Mouse (Mus musculus): ENCODE measurements around the gene Plbd2. TPM values are rescaled to one million over a fixed set of nuclear protein-coding genes. Genes with fewer than 3 reads are reported as not detected.

Plbd2 gene
- total and polyA plus RNA-seq, 2 experiments from 2014 or later: 35.2 to 53.9 TPM

DNA sequence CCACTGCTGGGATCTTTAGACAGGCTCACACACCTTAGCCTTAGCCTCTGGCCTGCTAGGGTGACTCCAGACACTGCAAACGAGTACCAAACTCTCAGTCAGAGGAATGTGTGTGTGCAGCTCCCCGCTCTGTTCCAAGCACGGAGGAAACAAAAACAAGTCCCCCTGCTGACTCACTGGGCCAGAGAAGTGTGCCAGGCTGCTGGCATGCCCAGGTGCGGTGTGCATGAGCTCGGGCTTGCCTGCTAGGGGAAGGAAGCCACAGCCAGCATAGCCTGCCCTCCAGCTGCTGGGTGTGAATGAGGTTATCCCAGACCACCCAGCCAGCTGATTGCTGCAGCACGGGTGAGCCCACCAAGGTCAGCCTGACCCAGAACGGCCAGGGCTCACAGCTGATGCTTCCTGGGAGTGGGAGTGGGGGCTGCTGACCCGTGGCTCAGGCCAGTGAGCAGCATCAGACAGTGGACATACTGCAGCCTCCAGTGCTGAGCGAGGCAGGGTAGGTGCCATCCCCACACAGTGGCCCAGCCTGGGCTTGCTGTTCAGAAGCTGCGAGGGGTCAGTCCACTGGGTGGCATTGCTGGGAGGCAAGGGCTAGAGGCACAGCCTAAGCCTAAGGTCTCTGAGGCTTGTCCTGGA, 8.2 kb downstream of the Plbd2 start:
- DNase-seq (ENCODE audit: low spot score) (no peak), ATAC-seq (no peak)
- Histone ChIP-seq H3K4me2 (ENCODE audit: low read depth, low read length) (no peak overlapping the region), H3K4me1 (ENCODE audit: insufficient read depth, low read length) (no peaks in the 10 kb centered on the region), H3K36me3 (ENCODE audit: insufficient read depth, low read length) (0 out of 2 replicates have a peak, but pooled peaks cover 6% of the 10 kb centered on the region), H3K9ac (replicated peaks; ENCODE audit: low read length) (no peak overlapping the region), H3K9me3 (ENCODE audit: low read length) (no peaks in the 10 kb centered on the region), H3K4me3 (ENCODE audit: low read length) (no peak overlapping the region), H3K27me3 (ENCODE audit: insufficient read depth, low read length) (no peaks in the 10 kb centered on the region), H3K27ac (no peak overlapping the region)
- TF ChIP-seq CTCF (IDR thresholded peaks at IDR 0.05; ENCODE audit: low read depth): no peak
- 67% methylated on average over 10 of the region's 10 CpGs for WGBS

DNA sequence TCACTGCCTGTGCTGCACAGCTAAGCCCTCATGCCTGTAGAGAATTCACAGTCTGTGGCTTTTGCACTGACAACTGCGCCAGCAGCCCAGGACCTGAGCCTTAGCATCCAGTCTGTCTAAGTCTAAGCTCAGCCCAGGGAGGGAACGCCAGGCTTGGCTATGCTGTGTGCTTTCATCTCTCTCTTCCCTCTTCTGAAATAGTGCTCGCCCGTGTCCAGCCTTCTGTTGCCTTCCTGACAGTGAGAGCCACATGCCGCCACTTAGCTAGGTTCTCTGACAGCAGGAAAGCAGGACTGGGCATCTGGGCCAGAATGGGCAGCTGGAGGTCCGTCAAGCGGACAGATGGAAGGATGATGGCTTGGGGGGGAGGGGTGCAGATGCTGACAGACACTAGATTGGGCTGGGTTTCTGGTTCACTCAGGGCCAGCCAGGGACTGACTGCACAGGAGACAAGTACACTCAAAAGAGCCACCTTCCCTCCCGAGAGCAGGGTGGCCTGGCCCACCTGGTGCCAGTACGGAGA, 9.5 kb downstream of the Plbd2 start:
- no peaks in the 10 kb centered on the region for H3K27me3 ChIP-seq (ENCODE audit: insufficient read depth, low read length)
- H3K36me3 ChIP-seq (ENCODE audit: insufficient read depth, low read length): 0 out of 2 replicates have a peak, but pooled peaks cover 6% of the 10 kb centered on the region
- H3K27ac ChIP-seq: no peak overlapping the region
- TF ChIP-seq CTCF (IDR thresholded peaks at IDR 0.05; ENCODE audit: low read depth): no peak
- WGBS: 55% methylated on average over 9 of the region's 9 CpGs
- no peak overlapping the region for H3K4me2 ChIP-seq (ENCODE audit: low read depth, low read length)
- H3K4me1 ChIP-seq (ENCODE audit: insufficient read depth, low read length): no peaks in the 10 kb centered on the region
- H3K9me3 ChIP-seq (ENCODE audit: low read length): no peaks in the 10 kb centered on the region
- ATAC-seq: peak; percentile 24; the same call in 1 of the 2 replicates
- H3K9ac ChIP-seq (replicated peaks; ENCODE audit: low read length): 0 out of 2 replicates have a peak overlapping the region, but pooled peaks have one; percentile 21
- no peak overlapping the region for H3K4me3 ChIP-seq (ENCODE audit: low read length)
- peak; percentile 49 for DNase-seq (ENCODE audit: low spot score)

DNA sequence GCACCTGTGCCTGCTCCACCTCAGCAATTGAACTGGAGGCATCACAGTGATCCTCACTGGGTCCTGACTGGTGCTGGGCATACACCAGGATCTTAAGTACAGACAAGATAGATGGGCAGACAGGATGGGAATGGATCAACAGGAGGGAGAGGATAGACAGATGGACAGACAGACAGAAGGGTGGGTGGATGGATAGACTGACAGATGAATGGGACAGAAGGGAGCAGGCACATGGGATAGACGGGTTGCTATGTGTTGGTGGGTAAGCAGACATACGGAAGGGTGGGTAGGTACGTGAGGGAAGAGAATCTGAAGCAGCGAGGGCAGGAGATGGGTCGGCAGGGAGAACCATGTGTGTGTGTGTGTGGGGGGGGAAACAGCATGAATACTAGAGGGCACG, 10.0 kb downstream of the Plbd2 start:
- Histone ChIP-seq H3K4me3 (ENCODE audit: low read length) (no peak overlapping the region), H3K9me3 (ENCODE audit: low read length) (no peaks in the 10 kb centered on the region), H3K27ac (no peak overlapping the region), H3K4me1 (ENCODE audit: insufficient read depth, low read length) (no peaks in the 10 kb centered on the region), H3K36me3 (ENCODE audit: insufficient read depth, low read length) (0 out of 2 replicates have a peak, but pooled peaks cover 6% of the 10 kb centered on the region), H3K27me3 (ENCODE audit: insufficient read depth, low read length) (no peaks in the 10 kb centered on the region), H3K9ac (replicated peaks; ENCODE audit: low read length) (0 out of 2 replicates have a peak overlapping the region, but pooled peaks have one; percentile 21), H3K4me2 (ENCODE audit: low read depth, low read length) (no peak overlapping the region)
- no peak for TF ChIP-seq CTCF (IDR thresholded peaks at IDR 0.05; ENCODE audit: low read depth)
- ATAC-seq (no peak), DNase-seq (ENCODE audit: low spot score) (no peak)
- WGBS: 80% methylated on average over 6 of the region's 6 CpGs

DNA sequence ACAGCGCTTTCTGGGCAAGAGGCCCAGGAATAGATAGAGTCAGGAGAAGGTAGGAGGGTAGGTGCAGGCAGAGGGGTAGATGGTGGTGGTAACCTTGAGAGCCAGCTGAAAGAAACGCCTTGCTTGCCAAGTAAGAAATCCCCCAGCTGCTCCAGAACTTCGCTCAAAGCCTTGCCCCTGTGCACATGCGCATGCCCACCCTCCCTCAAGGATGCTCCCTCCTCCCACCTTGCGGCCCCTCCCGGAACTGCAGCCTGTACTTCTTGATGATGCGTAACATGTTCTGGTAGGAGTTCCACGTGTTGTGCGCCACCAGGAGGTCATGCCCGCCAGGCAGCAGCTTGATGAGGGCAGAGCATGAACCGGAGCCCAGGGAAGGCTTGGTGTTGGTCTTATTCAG, 11.0 kb downstream of the Plbd2 start:
- DNase-seq (ENCODE audit: low spot score) (peak; percentile 69), ATAC-seq (no peak; the same call in 1 of the 2 replicates)
- TF ChIP-seq CTCF (IDR thresholded peaks at IDR 0.05; ENCODE audit: low read depth): peak; percentile 82
- WGBS: 60% methylated on average over 11 of the region's 11 CpGs
- no peak overlapping the region for H3K27ac ChIP-seq
- no peaks in the 10 kb centered on the region for H3K4me1 ChIP-seq (ENCODE audit: insufficient read depth, low read length)
- H3K4me2 ChIP-seq (ENCODE audit: low read depth, low read length): no peak overlapping the region
- peaks cover 11% of the 10 kb centered on the region; the same call in 1 of the 2 replicates for H3K36me3 ChIP-seq (ENCODE audit: insufficient read depth, low read length)
- H3K9me3 ChIP-seq (ENCODE audit: low read length): no peaks in the 10 kb centered on the region
- no peak overlapping the region for H3K9ac ChIP-seq (replicated peaks; ENCODE audit: low read length)
- H3K4me3 ChIP-seq (ENCODE audit: low read length): no peak overlapping the region
- no peaks in the 10 kb centered on the region for H3K27me3 ChIP-seq (ENCODE audit: insufficient read depth, low read length)

DNA sequence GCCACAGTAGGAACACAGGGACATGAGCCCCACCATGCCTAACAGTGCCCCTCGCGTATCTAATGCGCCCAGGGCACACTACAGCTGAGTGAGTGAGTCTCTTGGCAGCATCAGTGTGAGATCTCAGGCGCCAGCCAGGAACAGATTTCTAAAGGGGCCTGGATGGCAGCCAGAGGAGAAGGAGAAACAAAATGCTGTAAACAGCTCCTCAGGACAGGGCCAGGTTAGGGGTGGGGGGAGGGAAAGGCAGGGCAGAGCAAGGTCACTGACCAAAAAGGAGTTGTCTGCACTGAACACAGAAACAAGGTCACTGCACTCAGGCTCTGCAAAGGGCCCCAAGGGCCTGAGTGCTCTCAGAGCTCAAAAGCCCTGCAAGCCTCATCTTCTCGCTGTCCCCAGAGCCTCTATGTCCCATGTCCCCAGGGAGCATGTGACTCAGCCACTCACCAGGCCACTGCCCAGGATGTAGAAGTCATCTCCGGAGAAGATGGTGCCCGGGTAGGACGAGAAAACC, 12.7 kb downstream of the Plbd2 start:
- ATAC-seq (peak; percentile 70), DNase-seq (ENCODE audit: low spot score) (peak; percentile 80)
- H3K4me3 ChIP-seq (ENCODE audit: low read length): no peak overlapping the region
- no peaks in the 10 kb centered on the region for H3K27me3 ChIP-seq (ENCODE audit: insufficient read depth, low read length)
- no peak overlapping the region for H3K9ac ChIP-seq (replicated peaks; ENCODE audit: low read length)
- H3K4me2 ChIP-seq (ENCODE audit: low read depth, low read length): no peak overlapping the region
- TF ChIP-seq CTCF (IDR thresholded peaks at IDR 0.05; ENCODE audit: low read depth): no peak
- H3K36me3 ChIP-seq (ENCODE audit: insufficient read depth, low read length): peaks cover 25% of the 10 kb centered on the region
- H3K9me3 ChIP-seq (ENCODE audit: low read length): no peaks in the 10 kb centered on the region
- no peaks in the 10 kb centered on the region for H3K4me1 ChIP-seq (ENCODE audit: insufficient read depth, low read length)
- 51% methylated on average over 8 of the region's 8 CpGs for WGBS
- H3K27ac ChIP-seq: peak overlapping the region; percentile 32; the same call in 1 of the 2 replicates

DNA sequence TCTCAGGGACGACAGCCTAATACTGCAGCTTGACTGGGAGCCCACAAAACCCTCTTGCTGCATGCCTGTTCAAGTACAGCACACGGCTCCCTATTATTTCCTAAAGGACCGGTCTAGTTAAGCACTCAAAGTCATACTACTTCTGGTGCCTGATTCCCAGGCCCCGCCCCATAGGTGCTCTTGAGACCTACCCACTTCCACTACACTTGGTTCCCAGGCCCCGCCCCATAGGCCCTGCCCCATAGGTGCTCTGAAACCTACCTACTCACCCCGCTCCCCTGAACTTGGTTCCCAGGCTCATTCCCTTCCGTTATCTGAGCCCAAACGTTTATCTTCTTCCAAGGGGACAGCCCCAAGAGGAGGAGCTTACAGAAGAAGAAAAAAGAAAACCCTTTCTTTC, 15.6 kb downstream of the Plbd2 start:
- Histone ChIP-seq H3K4me3 (ENCODE audit: low read length) (no peak overlapping the region), H3K36me3 (ENCODE audit: insufficient read depth, low read length) (peaks cover 38% of the 10 kb centered on the region), H3K27ac (no peak overlapping the region), H3K4me2 (ENCODE audit: low read depth, low read length) (no peak overlapping the region), H3K27me3 (ENCODE audit: insufficient read depth, low read length) (no peaks in the 10 kb centered on the region), H3K9ac (replicated peaks; ENCODE audit: low read length) (no peak overlapping the region), H3K4me1 (ENCODE audit: insufficient read depth, low read length) (no peaks in the 10 kb centered on the region), H3K9me3 (ENCODE audit: low read length) (no peaks in the 10 kb centered on the region)
- 88% methylated on average over 8 of the region's 8 CpGs for WGBS
- DNase-seq (ENCODE audit: low spot score) (no peak), ATAC-seq (no peak)
- no peak for TF ChIP-seq CTCF (IDR thresholded peaks at IDR 0.05; ENCODE audit: low read depth)

DNA sequence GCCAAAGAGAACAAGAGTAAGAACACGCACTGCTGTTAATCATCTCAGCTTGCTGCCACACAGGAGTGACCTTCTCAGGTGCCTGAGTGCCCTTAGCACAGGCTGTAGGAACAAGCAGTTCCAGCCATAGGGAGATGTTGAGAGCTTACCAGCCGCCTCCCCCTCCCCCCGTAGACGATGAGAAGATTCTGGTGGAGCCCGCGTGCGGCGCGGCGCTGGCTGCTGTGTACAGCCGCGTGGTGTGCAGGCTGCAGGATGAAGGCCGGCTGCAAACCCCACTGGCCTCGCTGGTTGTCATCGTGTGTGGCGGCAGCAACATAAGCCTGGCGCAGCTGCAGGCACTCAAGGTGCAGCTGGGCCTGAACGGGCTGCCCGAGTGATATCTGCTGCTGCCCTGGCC, 20.0 kb downstream of the Plbd2 start:
- no peak for DNase-seq (ENCODE audit: low spot score)
- Histone ChIP-seq H3K36me3 (ENCODE audit: insufficient read depth, low read length) (peaks cover 34% of the 10 kb centered on the region), H3K9me3 (ENCODE audit: low read length) (no peaks in the 10 kb centered on the region), H3K4me3 (ENCODE audit: low read length) (no peak overlapping the region), H3K27ac (no peak overlapping the region), H3K4me2 (ENCODE audit: low read depth, low read length) (no peak overlapping the region), H3K9ac (replicated peaks; ENCODE audit: low read length) (no peak overlapping the region), H3K4me1 (ENCODE audit: insufficient read depth, low read length) (no peaks in the 10 kb centered on the region), H3K27me3 (ENCODE audit: insufficient read depth, low read length) (no peaks in the 10 kb centered on the region)
- 85% methylated on average over 19 of the region's 19 CpGs for WGBS
- no peak for TF ChIP-seq CTCF (IDR thresholded peaks at IDR 0.05; ENCODE audit: low read depth)
- ATAC-seq: no peak

Data from hindbrain, postnatal 0 days (tissue).